Mouse (Mus musculus) embryonic fibroblast, embryonic 13.5 days (primary cell): Measurements from ENCODE around the gene Itgav.

Experiments used
- CTCF ChIP-seq: IDR thresholded peaks from 2 replicates; pipeline ENCODE4 v1.5.1; 2011; ENCODE audit warnings: mild to moderate bottlenecking, control low read depth, low read length, moderate library complexity, borderline replicate concordance; ENCODE audit not compliant: insufficient read depth
- POLR2A ChIP-seq: IDR thresholded peaks from 2 replicates; pipeline ENCODE4 v1.6.1; 2011; ENCODE audit warnings: low read depth, mild to moderate bottlenecking, control low read depth, low read length, moderate library complexity

GRCm38 (mm10) chr2:83709896-83710524 lies 14.2 kb upstream of the Itgav start:
- no peak for TF ChIP-seq POLR2A
- TF ChIP-seq CTCF: no peak
